Mouse (Mus musculus) adrenal gland, adult (tissue): ENCODE data around the gene Nadk2.
A peak's percentile ranks its signal among the peaks of the same experiment; 100 is the strongest.

Source experiments
- DNase-seq, 2 experiments: peaks; one replicate each; pipeline ENCODE4 v3.0.0; 2022 to 2023; ENCODE audit warnings: low spot score in 1 of 2; ENCODE audit not compliant: inconsistent age in 2 of 2

Gene Nadk2

DNA sequence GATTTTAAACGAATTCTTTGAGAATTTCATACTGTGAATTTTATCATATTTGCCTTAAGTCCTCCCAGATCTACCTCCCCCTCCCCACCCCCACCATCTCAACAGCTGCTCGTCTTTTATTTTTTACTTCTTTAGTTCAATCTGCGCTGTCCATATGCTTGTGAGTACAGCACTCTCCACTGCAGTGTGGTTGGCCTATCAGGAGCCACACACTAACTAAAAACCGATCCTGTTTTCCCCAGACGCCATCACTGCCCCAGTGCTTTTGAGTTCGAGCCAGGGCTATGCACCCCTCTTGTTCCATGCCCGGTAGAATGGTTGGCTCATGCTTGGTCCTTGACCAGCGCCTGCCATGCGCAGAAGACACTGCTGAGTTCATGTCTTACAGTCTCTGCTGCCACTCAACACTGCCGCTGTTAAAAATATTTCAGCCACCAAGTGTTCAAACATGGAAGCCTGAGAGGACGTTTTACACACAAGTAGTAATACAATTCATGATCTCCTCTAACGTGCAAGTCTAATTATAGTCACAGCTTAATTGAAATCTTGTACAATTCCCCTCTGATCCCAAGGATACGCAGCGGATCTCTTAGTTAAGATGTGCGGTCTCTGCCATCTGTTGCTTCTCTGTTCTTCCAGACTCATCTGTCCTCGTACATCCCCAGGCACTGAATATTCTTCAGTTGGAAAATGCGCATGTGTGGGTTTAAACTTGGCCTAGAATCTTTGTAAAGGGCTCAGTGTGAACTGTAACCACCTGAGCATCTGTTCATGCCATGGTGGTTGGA, 17.0 kb downstream of the Nadk2 start:
- no peak for DNase-seq

DNA sequence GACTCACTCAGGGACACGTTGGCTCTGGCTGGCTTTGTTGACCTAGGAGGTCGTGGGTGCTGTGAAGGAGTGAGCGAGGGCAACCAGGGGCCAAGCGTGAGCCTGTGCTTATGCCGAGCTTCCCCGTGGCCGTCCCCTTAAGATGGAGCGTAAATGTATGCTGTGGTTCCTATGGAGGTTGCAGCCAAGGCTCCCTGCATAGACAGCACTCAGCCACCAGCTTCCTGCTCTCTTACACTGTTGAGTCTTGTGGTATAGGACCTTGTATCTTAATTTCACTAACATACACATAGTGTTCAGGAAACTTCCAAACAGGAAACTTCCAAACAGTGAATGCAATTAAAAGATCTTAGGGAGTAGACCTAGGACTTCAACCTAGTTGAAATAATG, 17.6 kb downstream of the Nadk2 start:
- no peak for DNase-seq

DNA sequence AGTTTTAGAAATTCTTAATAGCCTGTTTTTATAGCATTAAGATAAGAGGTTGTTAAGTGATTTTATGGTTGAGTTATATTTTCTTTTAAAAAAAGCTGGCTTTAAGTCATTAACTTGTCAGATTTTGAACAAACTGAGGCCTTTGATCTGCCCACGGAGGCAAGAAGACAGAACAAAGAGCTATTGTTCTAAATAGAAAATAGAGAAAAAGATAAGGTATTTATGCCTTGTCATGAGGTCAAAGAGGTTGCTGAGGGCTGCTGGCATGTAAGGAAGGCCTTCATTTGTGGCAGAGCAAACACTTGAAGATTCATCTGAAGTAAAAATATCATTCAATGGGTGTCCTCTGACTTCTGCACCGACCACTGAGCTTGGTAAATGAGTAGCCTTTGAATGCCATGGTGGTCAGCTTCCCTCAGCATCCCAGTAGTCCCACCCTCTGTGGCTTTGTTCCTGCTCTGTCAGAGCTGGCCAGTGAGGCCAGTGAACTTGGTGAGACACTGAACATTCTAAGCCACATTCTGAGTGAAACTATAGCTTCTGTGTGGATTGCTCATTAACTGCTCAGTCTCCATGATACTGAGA, 18.2 kb downstream of the Nadk2 start:
- no peak for DNase-seq

DNA sequence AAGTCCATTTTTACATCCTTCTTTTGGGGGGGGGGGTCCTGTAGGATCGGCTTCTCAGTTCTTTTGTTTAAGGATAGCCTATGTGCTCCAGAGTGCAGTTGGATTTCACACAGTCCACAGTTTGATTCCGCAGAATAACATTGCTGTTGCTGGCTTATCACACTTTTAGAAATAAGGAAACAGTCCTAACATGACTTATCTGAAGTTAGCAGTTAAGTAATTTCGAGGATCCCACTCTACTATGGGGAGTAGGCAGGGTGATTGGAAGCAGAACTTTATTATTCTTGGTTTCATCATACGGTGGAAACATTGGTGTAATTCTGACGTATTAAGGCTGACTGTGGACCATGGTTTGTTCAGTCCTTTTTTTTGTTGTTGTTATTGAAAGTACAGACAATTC, 19.6 kb downstream of the Nadk2 start:
- DNase-seq, result no peak

GRCm38 (mm10) chr15:9093598-9094365, 22.7 kb downstream of the Nadk2 start:
- DNase-seq, result no peak

DNA sequence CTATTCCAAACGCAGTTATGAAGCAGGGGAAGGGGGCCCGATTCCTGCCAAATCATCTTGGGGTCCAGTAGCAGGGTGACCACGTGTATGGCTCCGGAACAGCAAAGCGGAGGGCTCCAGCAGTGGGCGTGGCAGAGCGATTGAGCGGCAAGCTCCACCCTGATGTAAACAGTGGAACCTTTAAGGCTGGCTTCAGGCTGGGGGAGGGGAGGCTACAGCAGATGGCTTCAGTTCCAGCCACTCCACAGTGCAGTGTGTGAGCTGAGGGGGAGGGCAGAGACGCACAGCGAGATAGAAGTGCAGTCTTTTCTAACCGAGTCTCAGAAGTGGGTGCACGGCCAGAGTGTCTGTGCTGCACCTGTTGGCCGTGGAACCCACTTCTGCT, 23.3 kb downstream of the Nadk2 start:
- no peak for DNase-seq

GRCm38 (mm10) chr15:9096865-9097264, 25.8 kb downstream of the Nadk2 start:
- peak in 1 of 2 experiments; percentile 52 for DNase-seq

GRCm38 (mm10) chr15:9100446-9101077, 29.5 kb downstream of the Nadk2 start:
- DNase-seq, result no peak

DNA sequence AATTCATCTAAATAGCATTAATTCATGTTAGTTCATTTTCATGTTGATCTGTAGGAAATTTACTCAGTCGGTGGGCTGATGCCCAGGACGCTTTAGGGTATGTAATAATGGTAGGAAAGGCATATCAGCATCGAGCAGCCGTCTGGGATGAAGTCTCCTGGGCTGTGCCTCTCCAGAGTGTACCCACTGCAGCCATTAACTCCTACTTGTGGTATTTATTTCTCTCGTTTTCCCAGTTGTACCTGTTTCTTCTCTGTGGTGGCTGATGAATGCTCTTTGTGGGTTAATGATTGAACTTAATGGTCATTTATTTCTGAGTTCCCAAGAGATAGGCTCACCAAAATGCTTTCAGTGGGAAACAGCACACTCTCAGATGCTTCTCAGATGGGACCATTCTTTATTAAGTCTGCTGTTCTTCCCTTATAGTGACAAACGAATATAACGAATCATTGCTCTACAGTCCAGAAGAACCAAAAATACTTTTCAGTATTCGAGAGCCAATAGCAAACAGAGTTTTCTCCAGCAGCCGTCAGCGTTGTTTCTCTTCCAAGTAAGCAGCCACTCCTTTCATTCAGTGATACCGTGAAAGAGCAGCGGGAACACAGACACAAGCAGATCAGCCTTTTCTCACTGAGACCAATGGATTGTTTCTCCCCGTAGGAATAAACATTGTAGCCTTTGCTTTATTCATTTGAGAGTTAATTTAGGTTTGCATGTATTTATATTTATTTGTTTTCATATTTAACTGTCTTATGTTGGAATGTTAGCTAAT, 35.4 kb downstream of the Nadk2 start:
- DNase-seq, result no peak

DNA sequence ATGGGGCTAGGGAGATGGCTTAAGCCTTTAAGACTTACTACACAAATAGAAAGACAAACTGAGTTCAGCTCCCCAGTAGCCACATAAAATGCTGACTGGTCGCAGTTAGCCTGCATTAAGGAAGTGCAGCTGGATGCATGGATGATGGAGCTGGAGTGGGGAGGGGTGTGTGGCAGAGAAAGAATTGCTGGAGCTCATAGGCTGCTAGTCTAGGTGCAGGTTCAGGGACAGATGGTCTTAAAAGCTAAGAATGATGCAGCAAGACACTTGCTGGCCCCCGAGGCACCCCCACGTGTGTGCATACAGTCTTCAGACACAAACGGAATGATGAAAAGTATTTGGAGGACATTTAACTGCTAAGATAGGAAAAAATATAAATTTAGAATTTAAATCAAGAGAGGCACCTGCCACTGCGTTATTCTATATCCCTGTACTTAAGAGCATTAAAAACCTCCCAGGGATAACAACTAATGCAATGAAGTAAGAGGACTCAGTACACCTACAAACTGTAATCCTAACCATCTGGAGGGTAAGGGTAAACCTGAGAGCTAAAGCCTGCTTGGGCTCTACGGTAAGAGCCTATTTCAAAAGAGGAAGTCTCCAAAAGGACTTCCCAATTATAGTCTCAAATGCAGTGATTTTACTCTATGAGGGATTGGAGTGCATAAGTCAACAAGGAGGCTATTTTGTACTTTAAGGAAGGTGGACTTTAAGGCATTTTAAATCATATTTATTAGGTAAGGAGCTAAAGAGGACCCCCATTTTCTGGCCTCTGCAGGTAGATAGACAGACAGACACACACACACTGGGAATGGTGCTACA, 39.7 kb downstream of the Nadk2 start:
- DNase-seq, result no peak

- no peak for DNase-seq
Observed at GRCm38 (mm10) chr15:9111648-9112047, 40.6 kb downstream of the Nadk2 start.

DNA sequence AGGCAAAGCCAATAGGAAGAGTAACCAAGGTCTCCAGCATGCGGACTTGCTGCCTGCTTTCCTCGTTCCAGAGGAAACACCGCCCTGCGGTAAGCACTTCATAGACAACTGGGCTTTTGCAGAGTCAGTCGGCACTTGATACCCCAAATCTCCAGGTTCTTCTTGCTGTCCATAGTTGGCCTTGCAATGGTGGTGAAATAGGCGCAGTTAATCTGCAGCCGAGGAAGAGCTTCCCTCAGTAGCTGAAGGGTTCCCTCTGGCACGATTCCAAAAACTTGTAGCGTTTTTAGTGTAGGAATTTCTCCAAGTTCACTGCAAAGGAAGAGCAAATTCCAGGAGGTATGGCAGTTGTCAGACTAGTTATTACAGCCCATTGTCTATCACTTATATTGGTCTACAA, 42.5 kb downstream of the Nadk2 start:
- DNase-seq, result peak in 1 of 2 experiments; percentile 69

DNA sequence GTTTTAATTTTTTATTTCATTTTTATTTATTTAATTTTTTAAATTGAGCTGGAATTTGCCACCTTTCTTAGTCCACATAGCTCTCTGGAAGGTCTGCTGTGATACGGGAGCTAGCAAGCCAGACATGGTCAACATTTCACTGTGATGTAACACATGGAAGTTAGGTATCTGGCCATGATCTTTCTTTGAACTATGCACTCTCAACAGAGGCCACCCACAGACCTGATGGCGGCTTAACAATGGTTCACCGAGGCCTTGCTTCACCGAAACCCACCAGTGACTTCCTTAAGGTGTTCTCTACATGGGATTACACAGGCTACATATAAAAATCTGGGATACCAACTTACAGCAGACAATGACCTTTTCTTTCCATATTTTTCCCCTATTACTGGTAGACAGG, 43.1 kb downstream of the Nadk2 start:
- DNase-seq, result no peak

DNA sequence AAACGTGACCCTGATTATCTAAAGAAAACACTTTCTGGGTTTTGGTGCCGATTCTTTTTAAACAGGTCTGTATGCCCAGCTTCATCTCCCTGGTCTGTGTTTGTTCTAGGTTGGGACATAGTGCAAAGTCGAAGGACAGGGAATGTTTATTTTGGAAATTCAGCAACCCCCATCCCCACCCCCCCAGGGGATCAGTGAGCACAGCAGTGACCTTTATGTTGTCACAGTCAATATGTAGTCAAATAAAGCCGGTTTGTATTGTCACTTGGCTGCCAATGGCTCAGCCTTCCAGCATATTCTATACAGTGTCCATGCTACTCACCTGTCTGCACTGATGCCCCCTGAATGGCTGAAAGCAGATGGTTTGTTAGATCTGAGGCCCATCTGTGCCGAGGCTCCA, 43.5 kb downstream of the Nadk2 start:
- DNase-seq, result no peak

DNA sequence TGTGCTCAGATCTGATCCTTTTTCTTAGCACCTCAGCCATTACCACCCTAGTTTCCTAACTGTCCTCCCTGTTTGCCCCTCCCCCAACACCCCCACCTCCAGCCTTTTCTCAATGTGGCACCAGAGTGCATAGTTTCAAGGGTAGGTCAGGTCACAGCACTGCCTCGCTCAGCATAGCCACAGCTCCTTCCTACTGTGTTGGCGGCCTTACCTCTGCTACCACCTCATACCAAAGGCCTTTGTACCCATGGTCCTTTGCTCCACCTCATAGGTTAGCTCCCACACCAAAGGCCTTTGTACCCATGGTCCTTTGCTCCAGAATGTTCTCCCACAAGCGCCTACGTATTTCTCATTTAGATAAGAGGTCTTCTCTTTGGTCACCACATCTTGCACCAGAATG, 47.8 kb downstream of the Nadk2 start:
- DNase-seq, result no peak

DNA sequence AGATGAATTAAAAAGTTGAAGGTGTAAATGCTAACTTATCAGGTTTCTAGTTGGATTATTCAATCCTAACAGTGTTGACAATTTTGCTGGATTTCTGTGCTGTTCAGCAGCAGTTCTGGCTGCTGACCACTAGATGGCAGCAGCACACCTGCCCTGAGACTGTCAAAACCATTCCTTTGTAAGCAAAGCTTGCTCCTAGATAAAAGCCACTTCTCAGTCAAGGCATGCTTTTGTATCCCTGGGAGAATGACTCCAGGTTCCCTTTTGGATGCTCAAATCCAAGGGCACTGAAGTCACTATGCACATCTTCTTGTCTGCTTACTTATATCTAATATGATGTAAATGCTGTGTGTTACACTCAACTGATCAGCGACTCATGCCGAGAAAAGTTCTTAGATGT, 49.0 kb downstream of the Nadk2 start:
- DNase-seq, result peak; percentile 41 to 78

- DNase-seq, result no peak
Observed at GRCm38 (mm10) chr15:9122989-9123388, 51.9 kb downstream of the Nadk2 start.

- no peak for DNase-seq
Observed at GRCm38 (mm10) chr15:9124856-9125255, 53.8 kb downstream of the Nadk2 start.

GRCm38 (mm10) chr15:9127051-9127791, 56.2 kb downstream of the Nadk2 start:
- no peak for DNase-seq
